Mouse (Mus musculus) retina, adult 2 months (tissue): ENCODE data around the gene Styx.
A peak's percentile ranks its signal among the peaks of the same experiment; 100 is the strongest.
"Not testable (repeated sequence)": the region's sequence is repeated elsewhere in the genome, so short reads cannot be mapped to it uniquely, and the experiment has no call there.

Experiments used
- DNase-seq: peaks from one replicate; pipeline ENCODE4 v3.0.0-alpha.2; 2012; ENCODE audit warnings: low read depth, low spot score

Gene Styx

DNA sequence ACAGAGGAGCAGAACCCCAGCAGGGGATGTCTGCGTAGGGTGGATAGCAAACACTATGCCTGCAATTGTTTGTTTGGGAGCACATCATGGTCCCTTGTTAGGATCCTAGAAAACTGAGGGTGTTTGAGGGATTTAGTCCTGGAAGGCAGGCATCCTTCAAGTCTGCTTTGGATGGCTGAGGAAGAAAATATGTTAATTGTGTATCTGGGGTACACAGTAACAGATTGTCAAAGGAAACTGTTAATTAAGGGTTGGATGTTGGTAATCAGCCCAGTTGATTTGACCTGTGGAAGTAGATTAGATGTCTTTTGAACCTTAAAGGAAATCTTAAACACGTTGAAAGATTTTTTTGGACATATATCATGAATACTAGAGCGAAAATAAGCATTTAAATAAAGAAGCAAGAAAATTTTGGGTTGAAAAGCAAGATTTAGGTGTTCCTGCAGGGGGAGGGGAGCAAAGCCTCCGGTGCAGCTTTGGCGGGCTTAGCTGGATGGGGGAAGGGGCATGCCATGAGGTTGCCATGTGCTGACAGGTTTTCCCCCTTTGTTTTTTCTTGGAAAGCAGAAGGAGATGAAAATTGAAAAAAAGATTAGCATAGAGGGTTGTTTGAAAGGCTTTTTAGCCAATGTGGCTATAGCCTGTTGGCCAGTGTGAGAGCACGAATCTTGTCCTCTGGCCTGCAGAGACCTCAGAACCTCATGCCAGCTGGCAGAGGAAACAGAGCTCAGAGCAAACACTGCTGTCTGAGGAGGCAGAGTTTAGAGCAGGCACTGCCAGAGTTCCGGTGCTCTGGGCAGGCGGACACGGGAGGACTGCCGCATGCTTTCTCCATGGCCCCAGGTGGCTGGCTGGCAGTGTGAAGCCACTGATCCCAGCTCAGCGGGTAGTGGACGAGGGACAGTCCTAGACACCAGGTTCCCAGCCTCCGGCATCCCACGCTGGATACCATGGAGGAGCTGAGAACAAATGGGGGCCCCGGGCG is 13.6 kb downstream of the Styx start:
- no peak for DNase-seq

GRCm38 (mm10) chr14:45365196-45365587 is 14.3 kb downstream of the Styx start:
- no peak for DNase-seq

DNA sequence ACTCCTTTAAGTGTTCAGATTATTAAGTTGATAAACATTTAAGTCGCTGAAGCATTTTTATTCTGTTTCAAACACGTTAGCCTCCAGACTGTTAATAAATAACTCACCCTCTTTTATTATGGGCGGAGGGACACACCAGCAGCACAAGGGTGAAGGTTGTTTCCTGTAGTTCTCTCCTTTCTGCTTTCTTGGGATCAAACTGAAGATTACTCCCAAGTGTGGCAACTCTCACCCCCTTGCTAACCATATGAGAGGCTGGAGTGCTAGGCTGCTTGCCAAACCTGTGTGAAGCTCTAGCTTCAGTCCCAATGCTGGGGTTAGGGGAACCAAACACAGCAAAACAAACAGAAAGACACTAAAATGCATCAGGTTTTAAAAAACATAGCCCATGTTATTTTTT is 27.9 kb downstream of the Styx start:
- DNase-seq, result no peak

- no peak for DNase-seq
These were observed 29.9 kb downstream of the Styx start for GRCm38 (mm10) chr14:45380756-45381155.

DNA sequence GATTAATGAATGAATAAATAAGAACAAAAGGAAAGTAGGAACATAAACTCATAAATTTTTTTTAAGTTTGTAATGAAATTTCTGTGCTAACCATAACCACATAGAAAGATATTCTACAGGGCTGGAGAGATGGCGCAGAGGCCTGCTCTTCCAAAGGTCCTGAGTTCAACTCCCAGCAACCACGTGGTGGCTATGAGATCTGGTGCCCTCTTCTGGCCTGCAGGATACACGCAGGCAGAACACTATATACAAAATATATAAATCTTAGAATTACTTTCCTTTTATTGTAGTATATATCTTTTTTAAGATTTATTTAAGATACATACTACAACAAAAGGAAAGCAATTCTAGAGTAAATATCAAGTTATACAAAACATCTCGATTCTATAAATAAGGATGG is 32.0 kb downstream of the Styx start:
- no peak for DNase-seq

DNA sequence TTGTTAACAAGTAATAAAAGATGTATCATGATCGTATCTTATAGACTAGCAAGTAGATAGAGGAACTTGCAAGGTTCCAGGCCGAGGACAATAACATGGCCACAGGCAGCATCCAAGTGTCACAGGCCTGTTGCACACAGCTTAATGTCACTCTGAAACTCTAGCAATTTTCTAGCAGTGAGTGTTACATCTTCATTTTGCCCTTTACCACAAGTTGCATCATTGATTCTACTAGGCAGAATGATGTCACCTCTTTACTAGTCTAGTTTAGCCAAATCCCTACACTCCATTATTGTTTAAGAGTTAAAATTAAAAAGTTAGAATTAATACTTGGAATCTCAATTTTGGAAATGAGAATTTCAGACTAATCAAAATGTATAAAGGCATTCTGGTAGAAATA is 34.7 kb downstream of the Styx start:
- DNase-seq, result no peak

GRCm38 (mm10) chr14:45387480-45387879 is 36.6 kb downstream of the Styx start:
- no peak for DNase-seq

- peak; percentile 67 for DNase-seq
These were observed 37.7 kb downstream of the Styx start for GRCm38 (mm10) chr14:45388345-45389181.

DNA sequence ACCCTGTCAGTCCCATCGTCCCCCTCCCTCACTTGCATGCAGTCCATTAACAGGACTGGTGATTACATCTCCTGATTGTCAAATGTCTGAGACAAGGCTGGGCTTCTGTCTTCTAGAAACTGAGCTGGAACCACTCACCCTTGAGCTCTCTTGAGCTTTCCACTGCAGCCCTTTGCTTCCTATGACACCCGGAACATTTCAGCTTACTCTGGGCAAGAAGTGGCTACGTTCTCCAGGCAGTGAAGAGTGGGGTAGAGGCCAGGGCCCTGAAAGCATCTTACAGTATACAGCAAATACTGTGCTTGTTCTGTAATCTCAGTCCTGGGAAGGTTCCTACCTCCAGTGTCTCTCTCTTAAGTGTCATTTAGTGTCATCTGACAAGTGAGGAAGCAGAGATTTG is 38.3 kb downstream of the Styx start:
- DNase-seq, result no peak

GRCm38 (mm10) chr14:45399836-45400235 is 48.9 kb downstream of the Styx start:
- DNase-seq, result no peak

- DNase-seq, result no peak
These were observed 52.8 kb downstream of the Styx start for GRCm38 (mm10) chr14:45403651-45404050.

GRCm38 (mm10) chr14:45404813-45405212 is 53.9 kb downstream of the Styx start, which contains the start of gene Gnpnat1:
TSS of gene Gnpnat1 (minus strand) at chr14:45404913.
- DNase-seq, result not testable (repeated sequence)

- DNase-seq, result no peak
These were observed 65.4 kb downstream of the Styx start for GRCm38 (mm10) chr14:45416265-45416664.

GRCm38 (mm10) chr14:45418553-45418952 is 67.7 kb downstream of the Styx start:
- DNase-seq, result no peak

DNA sequence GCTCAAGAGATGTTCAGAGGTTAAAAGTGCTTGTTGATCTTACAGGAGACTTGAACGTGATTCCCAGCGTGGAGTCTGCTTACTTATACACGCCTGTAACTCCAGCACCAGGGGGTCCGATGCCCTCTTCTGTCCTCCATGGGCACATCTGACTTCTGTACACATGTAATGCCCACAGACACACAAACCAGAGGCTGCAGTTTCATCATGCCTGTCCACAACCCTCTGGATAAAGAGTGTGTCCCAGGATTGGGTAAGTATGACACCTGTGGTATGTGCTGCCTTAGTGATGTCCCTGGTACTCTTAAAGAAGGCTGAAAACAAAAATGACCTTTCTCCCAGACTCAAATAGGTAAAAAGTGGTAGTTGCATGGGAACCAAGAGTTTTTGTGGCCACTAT is 68.4 kb downstream of the Styx start:
- DNase-seq, result no peak

DNA sequence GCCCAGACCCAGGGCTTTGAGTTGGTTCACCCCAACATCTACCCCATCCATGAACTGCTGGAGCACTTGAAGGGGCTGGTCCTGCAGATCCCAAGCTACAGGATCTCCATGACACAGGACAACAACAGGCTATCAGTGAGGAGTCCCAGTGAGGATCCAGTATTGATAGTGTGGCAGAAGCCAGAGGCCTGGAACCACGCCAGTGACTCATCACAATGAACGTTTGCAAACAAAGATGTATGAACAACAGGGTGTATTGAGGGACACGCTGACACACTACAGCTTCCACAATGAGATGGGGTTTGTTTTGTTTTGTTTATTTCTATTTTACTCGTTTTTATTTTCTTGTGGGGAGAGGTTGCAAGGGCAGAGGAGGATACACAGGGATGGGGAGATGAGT is 71.5 kb downstream of the Styx start:
- no peak for DNase-seq

DNA sequence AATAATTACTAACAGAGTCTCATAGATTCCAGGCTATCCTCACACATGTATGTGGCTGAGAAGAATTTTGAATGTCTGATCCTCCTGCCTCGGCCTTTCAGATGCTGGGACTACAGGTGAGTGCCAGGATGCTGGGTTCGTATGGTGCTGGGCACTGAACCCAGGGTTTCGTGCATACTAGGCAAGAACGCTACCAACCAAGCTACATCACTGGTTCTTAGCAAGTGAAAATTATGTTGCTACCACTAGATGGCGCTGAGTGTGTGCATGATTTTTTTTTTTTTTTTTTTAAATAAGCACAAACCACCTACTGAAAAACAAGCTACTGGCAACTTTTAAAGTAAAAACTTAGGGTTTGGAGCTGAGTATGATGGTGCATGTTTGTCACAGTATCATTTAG is 72.3 kb downstream of the Styx start:
- DNase-seq, result peak; percentile 46

DNA sequence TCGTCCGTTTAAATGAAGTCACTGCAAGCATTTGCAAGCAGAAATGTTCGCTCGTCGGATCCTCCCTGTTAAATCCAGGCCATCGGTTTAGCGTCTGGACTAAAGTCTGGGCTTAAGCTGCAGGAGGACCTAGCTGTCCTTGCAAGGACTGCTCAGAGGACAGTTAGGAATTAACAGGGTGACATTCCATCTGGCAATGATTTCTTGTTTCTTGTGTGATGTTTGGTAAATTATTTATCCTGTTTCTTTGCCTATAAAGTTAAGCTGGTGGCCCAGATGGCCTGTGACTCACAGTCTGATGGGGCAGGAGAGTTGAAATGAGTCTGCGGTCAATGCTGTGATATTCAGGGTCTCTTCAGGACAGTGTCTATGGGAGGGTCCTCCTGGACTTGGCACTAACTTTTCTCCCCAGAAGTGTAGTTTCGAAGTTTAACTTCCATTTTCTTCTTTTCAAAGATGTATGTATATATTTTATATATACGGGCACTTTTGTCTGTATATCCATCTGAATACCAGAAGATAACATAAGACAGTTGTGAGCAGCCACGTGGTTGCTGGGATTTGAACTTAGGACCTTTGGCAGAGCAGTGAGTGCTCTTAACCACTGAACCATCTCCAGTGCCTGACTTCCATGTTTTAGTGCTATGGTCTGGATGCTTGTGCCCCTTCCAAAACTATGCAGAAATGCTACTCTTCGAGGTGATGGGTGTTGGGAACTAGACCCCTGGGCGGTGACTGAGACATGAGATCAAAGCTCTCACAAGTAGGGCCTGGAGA is 79.4 kb downstream of the Styx start:
- DNase-seq, result no peak

GRCm38 (mm10) chr14:45432003-45432402 is 81.1 kb downstream of the Styx start:
- no peak for DNase-seq

- no peak for DNase-seq
These were observed 83.3 kb downstream of the Styx start for GRCm38 (mm10) chr14:45434220-45434619.

- DNase-seq, result no peak
These were observed 87.5 kb downstream of the Styx start for GRCm38 (mm10) chr14:45438250-45438930.
